Mouse (Mus musculus) liver, embryonic 11.5 days (tissue): ENCODE results near the gene Lin7b. TPM values are rescaled to one million over a fixed set of nuclear protein-coding genes. Genes with fewer than 3 reads are reported as not detected.

Experiments used
- ATAC-seq: fragments of 200-750 bp; cut with Nextera tagmentation; replicated peaks from 2 replicates; pipeline ENCODE4 v1.8.0; 2017; ENCODE audit warnings: moderate number of reproducible peaks, mild to moderate bottlenecking, moderate TSS enrichment, moderate library complexity; ENCODE audit not compliant: low FRiP score
- DNase-seq: peaks from one replicate; pipeline ENCODE4 v3.0.0-alpha.2; 2017; ENCODE audit warnings: low spot score
- H3K27ac ChIP-seq: fragments of 300-500 bp; sonication (generic); 2 replicates; pipeline ENCODE4 v1.5.1; 2014; ENCODE audit warnings: mild to moderate bottlenecking, low read depth, low read length, control low read depth
- H3K27me3 ChIP-seq: fragments of 300-500 bp; sonication (generic); replicated peaks from 2 replicates; pipeline ENCODE4 v1.6.1; 2014; ENCODE audit warnings: low read length, mixed read lengths; ENCODE audit not compliant: control insufficient read depth, insufficient read depth
- H3K36me3 ChIP-seq: fragments of 300-500 bp; sonication (generic); 2 replicates; pipeline ENCODE4 v1.6.1; 2014; ENCODE audit warnings: mild to moderate bottlenecking, low read length, moderate library complexity, mixed read lengths; ENCODE audit not compliant: control insufficient read depth, insufficient read depth
- H3K4me1 ChIP-seq: fragments of 300-500 bp; sonication (generic); replicated peaks from 2 replicates; pipeline ENCODE4 v1.6.1; 2014; ENCODE audit warnings: low read length, mixed read lengths; ENCODE audit not compliant: control insufficient read depth, insufficient read depth
- H3K4me2 ChIP-seq: fragments of 300-500 bp; sonication (generic); 2 replicates; pipeline ENCODE4 v1.6.1; 2014; ENCODE audit warnings: mild to moderate bottlenecking, control low read depth, moderate library complexity
- H3K4me3 ChIP-seq: fragments of 300-500 bp; sonication (generic); 2 replicates; pipeline ENCODE4 v1.5.1; 2014; ENCODE audit warnings: low read depth, low read length, control low read depth
- H3K9ac ChIP-seq: fragments of 300-500 bp; sonication (generic); 2 replicates; pipeline ENCODE4 v1.6.1; 2014; ENCODE audit warnings: low read depth, low read length, control low read depth
- H3K9me3 ChIP-seq: fragments of 300-500 bp; sonication (generic); 2 replicates; pipeline ENCODE4 v1.6.1; 2016; ENCODE audit warnings: low read length, inconsistent platforms, mixed read lengths; ENCODE audit not compliant: control insufficient read depth
- WGBS: fragments of 180-500 bp; shearing (Covaris S2); extraction: QIAGEN DNeasy Blood & Tissue Kit; methylation state at CpG from one replicate; pipeline ENCODE4 v1.1.7; 2014; 5-methylcytosine and 5-hydroxymethylcytosine counted together
- polyA plus RNA-seq: library from polyadenylated mRNA; unstranded; fragments of >200 nt; fragmentation: Nextera tagmentation; extraction: Ambion mirVana; gene quantifications from 2 replicates; pipeline ENCODE4 v1.2.1, GENCODE M21; 2014

The Lin7b gene
- polyA plus RNA-seq, 1 experiment from 2014 or later = not detected

DNA sequence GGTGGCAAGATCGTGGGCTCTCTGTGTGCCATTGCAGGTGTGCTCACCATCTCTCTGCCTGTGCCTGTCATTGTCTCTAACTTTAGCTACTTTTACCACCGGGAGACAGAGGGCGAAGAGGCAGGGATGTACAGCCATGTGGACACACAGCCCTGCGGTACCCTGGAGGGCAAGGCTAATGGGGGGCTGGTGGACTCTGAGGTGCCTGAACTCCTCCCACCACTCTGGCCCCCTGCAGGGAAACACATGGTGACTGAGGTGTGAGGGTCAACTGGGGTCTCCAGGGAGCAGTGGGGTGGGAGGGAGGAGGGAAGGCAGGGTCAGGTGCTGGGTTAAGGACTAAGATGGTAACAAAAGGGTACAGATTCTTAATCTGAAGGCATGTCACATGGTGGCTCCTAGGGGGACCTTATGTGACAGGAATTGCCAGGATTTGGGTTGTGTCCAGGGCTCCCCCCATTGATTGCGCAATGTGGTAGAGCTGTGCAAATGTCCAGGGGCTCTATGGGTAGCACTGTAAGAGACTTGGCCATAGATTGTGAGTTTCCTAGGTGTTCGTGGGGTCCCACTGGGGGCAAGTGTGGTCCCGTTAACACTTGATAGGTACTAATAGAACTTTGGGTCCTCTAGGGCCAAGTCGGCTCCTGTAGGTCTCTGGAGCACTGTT, 39.2 kb upstream of the Lin7b start:
- Histone ChIP-seq H3K27ac (no peak overlapping the region), H3K4me3 (no peak overlapping the region), H3K4me1 (peaks cover 12% of the 10 kb centered on the region), H3K27me3 (peaks cover 95% of the 10 kb centered on the region), H3K4me2 (no peak overlapping the region), H3K9ac (no peak overlapping the region), H3K36me3 (no peaks in the 10 kb centered on the region), H3K9me3 (no peaks in the 10 kb centered on the region)
- no peak for DNase-seq
- ATAC-seq = no peak
- WGBS = 83% methylated on average over 8 of the region's 8 CpGs

- Histone ChIP-seq H3K27ac (no peak overlapping the region), H3K9me3 (no peaks in the 10 kb centered on the region), H3K4me3 (no peak overlapping the region), H3K36me3 (no peaks in the 10 kb centered on the region), H3K9ac (no peak overlapping the region), H3K4me2 (no peak overlapping the region), H3K4me1 (peaks cover 11% of the 10 kb centered on the region), H3K27me3 (peaks cover 88% of the 10 kb centered on the region)
- 84% methylated on average over 17 of the region's 17 CpGs for WGBS
- no peak for ATAC-seq
- no peak for DNase-seq
These were observed 38.6 kb upstream of the Lin7b start for GRCm38 (mm10) chr7:45408949-45409348.

GRCm38 (mm10) chr7:45408351-45408750, 38.0 kb upstream of the Lin7b start:
- Histone ChIP-seq H3K36me3 (no peaks in the 10 kb centered on the region), H3K9me3 (no peaks in the 10 kb centered on the region), H3K4me2 (no peak overlapping the region), H3K4me1 (peaks cover 5% of the 10 kb centered on the region; the same call in 1 of the 2 replicates), H3K27ac (no peak overlapping the region), H3K9ac (no peak overlapping the region), H3K4me3 (no peak overlapping the region), H3K27me3 (peaks cover 82% of the 10 kb centered on the region)
- DNase-seq (no peak), ATAC-seq (no peak)
- 65% methylated on average over 7 of the region's 7 CpGs for WGBS

DNA sequence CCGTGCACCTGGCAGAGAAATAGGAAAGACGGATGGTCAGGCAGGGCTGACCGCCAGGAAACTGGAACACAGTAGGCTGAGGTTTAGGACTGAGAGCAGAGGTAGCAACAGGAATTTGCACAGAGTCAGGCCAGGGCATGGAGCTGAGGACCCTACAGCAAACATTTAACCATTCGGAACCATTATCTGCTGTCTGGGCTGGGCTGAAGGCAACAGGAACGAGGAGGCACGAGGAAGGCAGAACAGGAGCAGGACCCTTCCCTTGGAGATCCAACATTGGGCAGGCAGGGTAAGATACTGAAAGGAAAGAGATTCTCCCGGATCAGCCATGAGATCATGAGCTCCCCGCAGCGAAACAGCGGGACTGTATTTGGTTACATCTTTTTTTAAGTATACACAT, 37.5 kb upstream of the Lin7b start:
- H3K4me2 ChIP-seq = no peak overlapping the region
- H3K9ac ChIP-seq = no peak overlapping the region
- no peak for ATAC-seq
- DNase-seq = no peak
- WGBS = 73% methylated on average over 10 of the region's 10 CpGs
- no peak overlapping the region for H3K27ac ChIP-seq
- no peaks in the 10 kb centered on the region for H3K36me3 ChIP-seq
- H3K27me3 ChIP-seq = peaks cover 77% of the 10 kb centered on the region
- no peak overlapping the region for H3K4me3 ChIP-seq
- peaks cover 4% of the 10 kb centered on the region; the same call in 1 of the 2 replicates for H3K4me1 ChIP-seq
- no peaks in the 10 kb centered on the region for H3K9me3 ChIP-seq

DNA sequence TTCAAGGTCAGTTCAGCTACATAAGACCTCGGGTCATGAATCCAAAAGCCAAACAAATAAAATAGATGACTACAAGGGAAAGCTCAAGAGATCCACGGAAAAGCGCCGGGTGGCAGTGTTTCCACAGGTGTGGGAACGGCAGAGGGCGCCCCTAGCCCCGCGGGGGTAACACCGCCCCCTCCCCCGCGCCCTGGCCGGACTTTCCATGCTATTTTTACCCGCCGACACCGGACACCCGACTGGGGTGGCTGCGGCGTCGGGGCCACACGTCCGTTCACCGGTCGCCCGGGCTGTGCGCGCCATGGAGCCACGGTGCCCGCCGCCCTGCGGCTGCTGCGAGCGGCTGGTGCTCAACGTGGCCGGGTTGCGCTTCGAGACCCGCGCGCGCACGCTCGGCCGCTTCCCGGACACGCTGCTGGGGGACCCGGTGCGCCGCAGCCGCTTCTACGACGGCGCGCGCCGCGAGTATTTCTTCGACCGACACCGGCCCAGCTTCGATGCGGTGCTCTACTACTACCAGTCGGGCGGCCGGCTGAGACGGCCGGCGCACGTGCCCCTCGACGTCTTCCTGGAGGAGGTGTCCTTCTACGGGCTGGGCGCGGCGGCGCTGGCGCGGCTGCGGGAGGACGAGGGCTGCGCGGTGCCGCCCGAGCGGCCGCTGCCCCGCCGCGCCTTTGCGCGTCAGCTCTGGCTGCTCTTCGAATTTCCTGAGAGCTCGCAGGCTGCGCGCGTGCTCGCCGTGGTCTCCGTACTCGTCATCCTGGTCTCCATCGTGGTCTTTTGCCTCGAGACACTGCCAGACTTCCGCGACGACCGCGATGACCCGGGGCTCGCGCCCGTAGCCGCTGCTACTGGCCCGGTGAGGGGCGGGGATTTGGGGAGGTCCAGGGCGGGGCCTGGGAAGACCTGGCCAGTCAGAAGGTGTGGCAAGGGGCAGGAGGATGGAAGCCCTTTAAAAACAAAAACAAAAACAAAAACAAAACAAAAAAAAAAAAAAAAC, 36.1 kb upstream of the Lin7b start:
- Histone ChIP-seq H3K36me3 (no peaks in the 10 kb centered on the region), H3K4me2 (peak overlapping the region; percentile 68), H3K9ac (peak overlapping the region; percentile 9; the same call in 1 of the 2 replicates), H3K4me1 (peaks cover 4% of the 10 kb centered on the region; the same call in 1 of the 2 replicates), H3K4me3 (peak overlapping the region; percentile 45), H3K27ac (no peak overlapping the region), H3K9me3 (no peaks in the 10 kb centered on the region), H3K27me3 (peaks cover 63% of the 10 kb centered on the region)
- no peak for DNase-seq
- 2% methylated on average over 113 of the region's 114 CpGs for WGBS
- no peak for ATAC-seq

DNA sequence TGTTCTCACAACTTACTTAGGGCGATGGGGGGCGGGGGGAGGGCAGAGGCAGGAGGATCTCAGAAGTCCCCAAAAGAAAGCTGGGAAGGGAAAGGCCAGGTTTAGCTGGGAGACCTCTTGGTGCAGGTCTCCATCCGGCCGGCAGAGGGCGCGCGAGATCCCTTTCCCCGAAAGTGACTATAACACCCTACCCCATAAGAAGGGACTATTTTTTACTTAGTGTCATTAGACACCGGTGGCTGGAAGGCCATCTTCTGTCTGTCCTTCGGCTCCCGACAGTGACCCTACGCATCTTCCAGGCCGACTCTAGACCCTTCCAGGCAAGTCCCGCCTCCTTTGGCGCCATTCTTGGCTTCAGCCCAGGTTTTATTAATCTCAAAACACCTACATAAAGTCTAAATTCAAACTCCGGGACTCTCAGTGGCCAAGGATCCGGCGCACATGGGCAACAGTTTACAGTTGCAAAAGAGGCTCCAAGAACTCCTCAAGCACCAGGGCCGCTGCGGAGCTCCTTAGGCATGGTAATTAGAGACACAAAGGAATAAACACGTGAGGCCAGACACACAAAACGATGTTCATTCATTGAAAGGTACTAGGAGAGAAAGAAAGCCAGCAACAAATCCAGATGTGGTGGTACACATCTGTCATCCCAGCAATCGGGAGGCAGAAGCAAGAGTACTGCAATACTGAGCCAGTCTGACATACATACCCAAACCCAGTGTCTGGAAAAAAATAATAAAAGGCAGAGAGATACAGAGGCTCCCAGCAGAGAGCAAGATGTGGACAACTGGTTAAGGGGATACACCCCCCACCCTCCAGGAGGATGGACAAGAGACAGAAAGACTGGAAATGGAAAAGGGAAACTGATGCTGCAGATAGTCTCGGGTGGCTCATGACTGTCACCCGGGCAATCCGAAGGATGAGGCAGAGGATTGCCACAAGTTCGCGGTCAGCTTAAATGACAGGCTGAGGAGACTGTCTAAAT, 35.0 kb upstream of the Lin7b start, which contains the start of gene Kcna7:
TSS of gene Kcna7 (plus strand) at position 563 of the 985 bp plus-strand sequence.
- peaks cover 4% of the 10 kb centered on the region; the same call in 1 of the 2 replicates for H3K4me1 ChIP-seq
- H3K9ac ChIP-seq = no peak within 1 kb of the TSS; the same call in 1 of the 2 replicates
- no peak for ATAC-seq
- peak; percentile 70 for DNase-seq
- H3K4me2 ChIP-seq = peak within 1 kb of the TSS; percentile 68
- 11% methylated on average over 28 of the region's 28 CpGs for WGBS
- H3K36me3 ChIP-seq = no peaks in the 10 kb centered on the region
- no peaks in the 10 kb centered on the region for H3K9me3 ChIP-seq
- peak within 1 kb of the TSS; percentile 45 for H3K4me3 ChIP-seq
- peaks cover 53% of the 10 kb centered on the region for H3K27me3 ChIP-seq
- no peak within 1 kb of the TSS for H3K27ac ChIP-seq

- Histone ChIP-seq H3K9me3 (no peaks in the 10 kb centered on the region), H3K27ac (no peak overlapping the region), H3K9ac (no peak overlapping the region), H3K4me1 (peaks cover 4% of the 10 kb centered on the region; the same call in 1 of the 2 replicates), H3K36me3 (no peaks in the 10 kb centered on the region), H3K27me3 (peaks cover 36% of the 10 kb centered on the region), H3K4me3 (no peak overlapping the region), H3K4me2 (no peak overlapping the region)
- no peak for DNase-seq
- 43% methylated on average over 6 of the region's 6 CpGs for WGBS
- ATAC-seq = no peak
These were observed 33.3 kb upstream of the Lin7b start for GRCm38 (mm10) chr7:45403532-45404261.
